Mouse (Mus musculus): ENCODE results near the gene Anks3. TPM values are rescaled to one million over a fixed set of nuclear protein-coding genes. Genes with fewer than 3 reads are reported as not detected.

Anks3 gene
- total and polyA plus RNA-seq, 3 experiments = 27.1 to 33.9 TPM; not detected in 1

DNA sequence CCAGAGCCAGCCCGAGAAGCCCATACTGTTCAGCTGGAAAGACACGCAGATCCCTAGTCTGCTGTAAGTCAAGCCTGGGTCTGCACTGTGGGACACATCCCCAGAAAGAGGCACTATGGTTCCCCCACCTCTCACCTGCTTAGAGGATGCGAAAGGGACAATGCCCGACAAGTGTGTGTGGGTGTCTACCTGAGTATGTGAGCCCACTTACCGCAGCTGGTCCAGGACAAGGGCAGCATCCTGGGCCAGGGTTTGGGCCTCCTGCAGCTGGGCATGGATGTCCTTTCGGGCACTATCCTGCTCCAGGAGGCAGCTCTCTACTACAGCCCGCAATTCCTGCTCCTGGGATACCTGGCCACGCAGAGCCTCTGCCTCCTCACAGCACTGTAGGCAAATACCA is 21.1 kb downstream of the Anks3 start:
- no peak for DNase-seq (ENCODE audit: low read depth, low spot score)
- no peaks in the 10 kb centered on the region; a peak in 2 of 4 replicates for H3K36me3 ChIP-seq (ENCODE audit: control insufficient read depth in 1 of 2, insufficient read depth in 2 of 2, low read length in 2 of 2)
- no peak overlapping the region for H3K27ac ChIP-seq (ENCODE audit: control insufficient read depth, low read depth, low read length)
- H3K27me3 ChIP-seq (ENCODE audit: control insufficient read depth in 1 of 2, insufficient read depth in 2 of 2, low read length in 2 of 2) = no peaks in the 10 kb centered on the region
- TF ChIP-seq CTCF (IDR thresholded peaks at IDR 0.05 in 2 of 3, conservative IDR thresholded peaks at IDR 0.05 in 1 of 3; ENCODE audit: control insufficient read depth in 1 of 3, insufficient read depth in 1 of 3, low read depth in 2 of 3, low read length in 3 of 3, poor library complexity in 1 of 3, severe bottlenecking in 1 of 3) (no peak), MEF2A (IDR thresholded peaks at IDR 0.05; ENCODE audit: extremely low read depth, insufficient replicate concordance, low read depth, low read length, poor library complexity, severe bottlenecking) (no peak), CHD2 (IDR thresholded peaks at IDR 0.05; ENCODE audit: low read length) (no peak), ZC3H11A (IDR thresholded peaks at IDR 0.05; ENCODE audit: low read depth, low read length) (no peak), ELF1 (IDR thresholded peaks at IDR 0.05; ENCODE audit: low read depth, low read length) (no peak), RCOR1 (IDR thresholded peaks at IDR 0.05; ENCODE audit: low read depth, low read length) (no peak), HCFC1 (IDR thresholded peaks at IDR 0.05; ENCODE audit: low read depth, low read length) (no peak), MAFK (IDR thresholded peaks at IDR 0.05; ENCODE audit: borderline replicate concordance, low read depth, low read length) (no peak), CHD1 (IDR thresholded peaks at IDR 0.05; ENCODE audit: low read depth, low read length) (no peak), POLR2AphosphoS5 (IDR thresholded peaks at IDR 0.05; ENCODE audit: borderline replicate concordance, low read depth, low read length) (no peak), SIN3A (IDR thresholded peaks at IDR 0.05; ENCODE audit: low read length) (no peak), MYB (IDR thresholded peaks at IDR 0.05; ENCODE audit: low read depth, low read length) (no peak)
- 0 out of 4 replicates have a peak, but pooled peaks cover 0 to 5% of the 10 kb centered on the region in 2 experiments for H3K4me1 ChIP-seq (ENCODE audit: control insufficient read depth in 1 of 2, insufficient read depth in 2 of 2, low read length in 2 of 2)
- peaks cover 4% of the 10 kb centered on the region for H3K79me2 ChIP-seq (ENCODE audit: control insufficient read depth, insufficient read depth, low read length, poor library complexity)
- no peak overlapping the region for H3K4me3 ChIP-seq (ENCODE audit: control insufficient read depth in 1 of 2, insufficient read depth in 1 of 2, low read depth in 2 of 2, low read length in 2 of 2)
- H3K9me3 ChIP-seq (replicated peaks; ENCODE audit: insufficient read depth, low read length) = no peaks in the 10 kb centered on the region
- H3K9ac ChIP-seq (ENCODE audit: control insufficient read depth, low read depth, low read length, poor library complexity, severe bottlenecking) = no peak overlapping the region

DNA sequence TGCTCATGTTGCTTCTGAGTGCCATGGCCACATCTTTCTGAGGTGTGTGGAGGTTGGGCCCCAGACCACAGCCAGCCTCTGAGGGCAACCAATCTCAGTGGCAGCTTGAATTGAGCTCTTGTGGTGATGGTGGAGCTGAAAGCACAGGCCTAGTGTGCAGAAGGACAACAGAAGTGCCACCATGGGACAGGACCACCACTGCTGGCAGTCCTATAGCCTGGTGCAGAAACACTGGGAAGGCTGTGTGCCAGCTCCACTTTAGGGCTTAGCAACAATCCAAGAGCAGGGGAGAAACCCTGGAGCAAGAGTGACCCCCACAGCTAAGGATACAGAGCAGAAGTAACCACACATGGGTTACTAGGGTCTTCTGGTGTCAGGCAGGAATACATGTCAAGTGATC is 23.0 kb downstream of the Anks3 start:
- H3K36me3 ChIP-seq (ENCODE audit: control insufficient read depth in 1 of 2, insufficient read depth in 2 of 2, low read length in 2 of 2) = no peaks in the 10 kb centered on the region; a peak in 2 of 4 replicates

More for the DNA sequence above, 23.0 kb downstream of the Anks3 start:
- Histone ChIP-seq H3K4me3 (ENCODE audit: control insufficient read depth in 1 of 2, insufficient read depth in 1 of 2, low read depth in 2 of 2, low read length in 2 of 2) (no peak overlapping the region), H3K27me3 (ENCODE audit: control insufficient read depth in 1 of 2, insufficient read depth in 2 of 2, low read length in 2 of 2) (no peaks in the 10 kb centered on the region), H3K9ac (ENCODE audit: control insufficient read depth, low read depth, low read length, poor library complexity, severe bottlenecking) (no peak overlapping the region), H3K79me2 (ENCODE audit: control insufficient read depth, insufficient read depth, low read length, poor library complexity) (peaks cover 4% of the 10 kb centered on the region), H3K4me1 (ENCODE audit: control insufficient read depth in 1 of 2, insufficient read depth in 2 of 2, low read length in 2 of 2) (0 out of 4 replicates have a peak, but pooled peaks cover 0 to 5% of the 10 kb centered on the region in 2 experiments), H3K9me3 (replicated peaks; ENCODE audit: insufficient read depth, low read length) (no peaks in the 10 kb centered on the region), H3K27ac (ENCODE audit: control insufficient read depth, low read depth, low read length) (no peak overlapping the region)
- DNase-seq (ENCODE audit: low read depth, low spot score) = no peak
- no peak for TF ChIP-seq ZMIZ1 (IDR thresholded peaks at IDR 0.05; ENCODE audit: low read depth, low read length)
- TF ChIP-seq BHLHE40 (IDR thresholded peaks at IDR 0.05; ENCODE audit: borderline replicate concordance, low read depth, low read length) = no peak
- no peak for TF ChIP-seq ETS1 (IDR thresholded peaks at IDR 0.05; ENCODE audit: low read depth, low read length)
- TF ChIP-seq CHD2 (IDR thresholded peaks at IDR 0.05; ENCODE audit: low read length) = no peak
- TF ChIP-seq POLR2AphosphoS5 (IDR thresholded peaks at IDR 0.05; ENCODE audit: borderline replicate concordance, low read depth, low read length) = no peak
- TF ChIP-seq NRF1 (IDR thresholded peaks at IDR 0.05; ENCODE audit: insufficient read depth, low read depth, low read length, poor library complexity, severe bottlenecking) = no peak
- TF ChIP-seq HCFC1 (IDR thresholded peaks at IDR 0.05; ENCODE audit: low read depth, low read length) = no peak
- TF ChIP-seq JUND (IDR thresholded peaks at IDR 0.05; ENCODE audit: low read depth, low read length) = no peak
- no peak for TF ChIP-seq MXI1 (IDR thresholded peaks at IDR 0.05; ENCODE audit: low read depth, low read length)
